Mouse (Mus musculus) c-Kit-positive CD71-positive TER-119-positive erythroid progenitor cells, embryonic 14.5 days (primary cell): ENCODE data around the gene Large1.
"Not testable (repeated sequence)": the region's sequence is repeated elsewhere in the genome, so short reads cannot be mapped to it uniquely, and the experiment has no call there.

Source experiments
- DNase-seq: peaks from one replicate; pipeline ENCODE4 v3.0.0-alpha.2; 2013; ENCODE audit warnings: low spot score

The Large1 gene

DNA sequence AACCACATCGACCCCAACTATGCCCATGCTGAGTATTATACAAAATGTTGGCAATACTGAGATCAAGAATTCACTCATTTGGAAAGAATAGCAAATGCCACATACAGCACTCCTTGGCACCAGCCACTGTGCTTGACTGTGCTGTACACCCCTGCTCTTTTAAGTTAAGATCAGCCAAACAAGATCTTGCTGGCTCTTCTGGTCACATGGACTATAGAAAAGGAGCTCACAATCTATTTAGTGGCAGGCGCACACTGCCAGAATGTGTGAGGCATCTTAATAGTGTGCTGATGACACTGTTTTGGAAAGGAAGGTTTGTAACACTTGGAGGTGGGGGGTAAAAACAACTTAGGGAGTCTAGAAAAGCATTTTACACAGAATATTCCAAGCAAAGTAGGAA is 337.0 kb downstream of the Large1 start:
- DNase-seq, result no peak

DNA sequence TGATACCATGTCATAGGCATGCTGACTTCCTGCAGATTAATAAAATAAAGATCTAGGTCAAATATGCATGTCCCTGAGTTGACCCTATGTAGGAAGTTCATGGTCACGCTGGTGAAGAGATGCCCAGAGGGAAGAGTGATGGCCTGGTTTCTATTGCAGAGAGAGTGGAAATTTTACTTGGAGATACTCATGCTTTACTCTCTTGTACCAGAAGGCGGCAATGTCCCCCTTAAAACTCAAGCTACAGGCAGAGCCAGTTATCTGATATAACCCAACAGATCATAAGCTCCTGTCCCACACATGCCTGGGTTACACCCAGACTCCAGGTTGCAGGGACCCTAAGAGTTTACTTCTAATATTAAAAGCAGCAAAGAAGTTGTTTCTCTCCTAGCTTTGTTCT is 345.9 kb downstream of the Large1 start:
- no peak for DNase-seq

DNA sequence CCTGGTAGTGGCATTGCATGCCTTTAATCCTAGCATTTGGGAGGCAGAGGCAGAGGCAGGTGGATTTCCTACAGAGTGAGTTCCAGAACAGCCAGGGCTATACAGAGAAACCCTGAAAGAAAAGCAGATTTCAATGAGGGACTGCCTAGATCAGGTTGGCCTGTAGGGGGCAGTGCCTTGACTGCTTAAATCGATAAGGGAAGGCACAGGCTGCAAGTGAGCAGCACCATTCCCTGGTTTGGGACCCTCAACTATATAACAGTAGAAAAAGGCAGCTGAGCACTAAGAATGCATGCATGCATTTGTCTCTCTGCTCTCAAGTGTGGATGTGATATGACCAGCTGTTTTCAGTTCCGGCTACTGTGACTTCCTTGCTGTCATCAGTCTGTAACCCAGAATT is 349.5 kb downstream of the Large1 start:
- peak; percentile 2 for DNase-seq

DNA sequence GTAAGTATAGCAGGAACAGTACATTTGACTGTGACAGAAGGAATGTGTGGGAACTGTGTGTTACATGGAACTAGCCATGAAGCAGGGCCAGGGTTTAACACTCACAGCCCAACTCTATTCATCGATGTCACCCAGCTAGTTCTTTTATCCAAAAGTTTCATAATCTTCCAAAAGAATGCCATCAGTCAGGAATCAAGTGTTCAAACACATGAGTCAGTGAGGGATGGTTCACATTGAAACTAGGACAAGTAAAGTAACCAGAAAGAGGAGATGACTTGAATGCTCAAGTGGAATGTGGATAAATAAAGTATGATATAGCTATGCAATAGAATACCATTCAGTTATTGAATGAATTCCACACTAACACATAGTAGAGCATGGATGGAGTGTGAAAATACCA is 359.5 kb downstream of the Large1 start:
- no peak for DNase-seq

DNA sequence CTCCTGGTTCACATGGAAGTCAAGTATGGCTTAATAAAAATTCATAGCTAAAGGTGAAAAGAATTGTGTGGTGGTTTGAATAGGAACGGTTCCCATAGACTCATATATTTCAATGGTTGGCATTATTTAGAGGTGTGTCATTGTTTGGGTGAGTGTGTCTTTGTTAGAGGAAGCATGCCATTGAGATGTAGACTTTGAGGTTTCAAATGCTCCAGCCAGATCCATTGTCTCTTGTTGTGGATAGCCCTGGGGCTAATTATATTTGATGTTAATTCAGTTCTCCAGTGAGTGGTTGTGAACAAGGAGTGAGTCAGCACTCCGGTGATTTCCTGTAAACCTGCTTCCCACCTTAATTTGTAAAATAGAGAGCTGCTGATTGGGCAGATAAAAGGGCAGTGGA is 362.9 kb downstream of the Large1 start:
- DNase-seq, result no peak

DNA sequence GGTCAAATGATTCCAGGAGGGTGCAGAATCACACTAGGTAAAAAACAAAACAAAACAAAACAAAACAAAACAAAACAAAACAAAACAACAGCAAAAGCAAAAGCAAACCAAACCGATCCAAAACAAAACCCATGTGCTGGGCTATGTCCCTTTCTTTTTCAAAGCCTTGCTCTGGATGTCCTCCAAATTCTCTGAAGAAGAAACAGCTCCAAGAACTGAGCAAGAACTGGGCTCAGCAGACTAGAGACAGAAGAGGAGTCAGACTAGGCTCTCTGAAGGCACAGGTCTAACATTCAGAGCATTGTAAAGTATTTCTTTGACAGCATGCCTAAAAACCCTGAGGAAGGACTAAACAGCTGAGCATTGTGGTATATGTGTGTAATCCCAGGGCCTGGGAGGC is 370.5 kb downstream of the Large1 start:
- DNase-seq, result no peak

DNA sequence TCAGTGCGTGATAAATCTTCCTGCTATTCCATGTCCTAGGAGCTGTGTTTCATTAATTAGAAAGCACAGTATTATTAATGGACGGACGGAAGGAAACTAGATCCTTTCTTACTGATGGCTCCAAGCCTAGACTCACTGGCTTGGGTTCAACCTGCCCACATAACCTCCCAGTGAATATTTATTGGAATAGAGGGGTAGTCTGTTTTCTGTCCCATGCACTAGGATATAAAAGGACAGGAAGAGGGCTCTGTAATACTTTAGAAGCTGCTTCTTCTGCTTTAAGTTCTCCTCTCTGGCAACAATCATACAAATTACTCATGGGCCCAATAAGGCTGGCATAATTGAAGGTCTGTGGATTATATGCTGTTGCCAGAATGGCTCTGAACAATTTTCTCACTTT is 398.3 kb downstream of the Large1 start:
- DNase-seq, result no peak

DNA sequence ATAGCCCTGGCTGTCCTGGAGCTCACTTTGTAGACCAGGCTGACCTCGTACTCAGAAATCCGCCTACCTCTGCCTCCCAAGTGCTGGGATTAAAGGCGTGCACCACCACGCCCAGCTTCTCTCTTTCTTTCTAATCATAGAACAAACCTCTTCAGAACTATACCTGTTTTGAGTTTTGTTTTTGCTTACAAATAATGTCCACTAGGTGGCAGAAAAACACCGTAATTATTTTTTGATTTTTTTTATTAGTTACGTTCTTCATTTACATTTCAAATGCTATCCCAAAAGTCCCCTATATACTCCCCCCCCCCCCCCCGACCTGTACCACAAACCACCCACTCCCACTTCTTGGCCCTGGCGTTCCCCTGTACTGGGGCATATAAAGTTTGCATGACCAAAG is 411.9 kb downstream of the Large1 start:
- not testable (repeated sequence) for DNase-seq

DNA sequence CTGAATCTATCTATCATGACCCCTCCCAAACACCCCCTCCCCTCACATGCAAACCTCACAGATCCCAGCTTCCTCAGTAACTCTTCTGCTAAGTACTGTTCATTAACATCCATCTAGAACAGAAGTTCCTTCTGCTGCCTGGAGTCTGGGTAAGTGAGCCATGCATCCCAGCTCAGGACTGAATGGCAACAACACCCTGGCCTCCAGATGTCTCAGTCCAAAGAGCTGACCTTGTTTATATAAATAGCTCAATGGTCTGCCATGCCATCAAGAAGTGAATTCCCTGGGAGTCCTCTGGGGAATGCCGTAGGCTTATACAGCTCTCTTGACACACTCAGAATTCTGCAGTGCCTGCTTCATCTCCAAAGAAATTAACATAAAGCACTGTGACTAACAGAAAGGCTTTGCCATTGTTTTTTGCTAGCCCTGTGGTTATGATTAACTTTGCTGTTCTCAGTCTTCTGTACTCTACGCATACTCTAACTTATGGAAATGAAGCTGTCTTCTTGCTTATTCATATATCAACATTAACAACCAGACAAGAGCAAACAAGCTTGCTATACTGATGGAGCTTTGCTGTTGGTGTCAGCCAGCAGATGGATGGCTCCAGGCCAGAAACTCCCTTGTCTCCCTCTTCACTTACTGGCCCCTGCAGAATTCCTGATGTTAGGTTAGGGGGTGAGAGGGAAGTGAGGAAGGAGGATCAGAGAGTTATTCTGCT is 434.0 kb downstream of the Large1 start:
- DNase-seq, result no peak

DNA sequence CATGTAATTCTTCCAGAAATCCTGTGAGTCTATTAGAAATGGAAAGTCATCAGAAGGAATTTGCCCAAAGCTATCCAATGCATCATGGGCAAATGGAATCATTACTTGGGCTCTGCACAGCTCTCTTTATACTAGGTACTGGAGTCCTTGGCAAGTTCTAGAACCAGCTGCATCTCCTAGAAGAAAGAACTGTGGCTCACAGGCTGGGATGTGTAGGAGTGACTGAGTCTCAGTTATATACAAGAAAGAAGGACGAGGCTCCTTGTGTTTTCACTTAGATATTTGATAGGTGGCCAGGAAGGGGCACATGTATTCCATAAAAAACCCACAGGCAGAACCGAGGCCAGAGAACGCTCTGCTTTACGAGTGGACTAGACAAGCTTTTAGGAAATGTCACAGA is 447.8 kb downstream of the Large1 start:
- no peak for DNase-seq

DNA sequence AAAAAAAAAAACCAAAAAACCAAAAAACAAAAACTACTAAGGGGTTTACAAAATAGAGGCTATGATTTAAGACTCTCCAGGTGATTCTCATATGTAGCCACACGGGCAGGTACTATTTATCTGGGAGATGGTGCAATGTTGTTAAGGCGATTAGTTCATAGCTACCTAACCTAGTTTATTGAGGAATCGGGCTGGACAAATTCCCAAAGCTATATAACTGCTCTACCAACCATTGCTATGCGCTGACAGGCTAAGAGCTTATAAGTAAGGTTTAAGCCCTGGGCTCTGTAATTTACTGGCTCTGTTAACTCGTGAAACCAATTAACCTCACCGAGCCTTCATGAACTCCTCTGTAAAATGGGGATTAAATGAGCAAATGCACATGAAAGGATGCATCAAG is 451.7 kb downstream of the Large1 start:
- DNase-seq, result no peak

DNA sequence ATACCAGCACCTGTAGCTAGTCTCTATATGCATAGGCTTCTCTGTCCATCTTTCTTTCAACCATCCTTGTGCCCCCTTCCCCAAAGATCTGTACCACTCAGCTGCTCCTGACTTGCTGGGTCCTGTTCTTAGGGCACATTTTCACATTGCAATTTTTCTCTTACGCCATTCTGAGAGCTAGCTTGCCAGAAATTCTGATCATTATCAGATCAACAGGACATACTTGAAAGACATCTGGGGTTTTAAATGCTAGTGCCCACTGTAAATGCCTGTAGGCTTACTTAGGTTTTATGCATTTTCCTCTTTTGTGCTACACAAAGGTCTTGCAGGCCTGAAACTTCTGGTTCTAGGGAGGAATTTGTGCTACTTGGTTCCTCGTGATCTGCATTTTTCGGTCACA is 454.0 kb downstream of the Large1 start:
- DNase-seq, result no peak

DNA sequence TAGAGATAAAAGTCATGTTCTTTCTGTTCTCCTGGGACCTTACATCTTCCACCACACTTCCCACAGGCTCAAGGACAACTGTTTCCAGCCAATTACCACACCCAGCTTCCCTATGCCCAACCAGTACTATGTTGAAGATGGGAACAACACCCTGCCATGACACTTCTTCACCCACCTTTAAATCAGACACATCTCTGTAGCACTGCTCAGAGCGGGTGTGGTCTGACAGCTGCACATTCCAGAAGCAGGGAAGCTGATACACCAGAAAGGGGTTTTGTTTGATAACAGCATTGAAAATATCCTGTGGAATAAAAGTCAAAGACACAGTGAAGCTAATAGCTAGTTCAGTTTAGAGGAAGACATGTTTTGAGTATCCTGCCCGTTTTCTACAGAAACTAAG is 470.3 kb downstream of the Large1 start:
- DNase-seq, result no peak

DNA sequence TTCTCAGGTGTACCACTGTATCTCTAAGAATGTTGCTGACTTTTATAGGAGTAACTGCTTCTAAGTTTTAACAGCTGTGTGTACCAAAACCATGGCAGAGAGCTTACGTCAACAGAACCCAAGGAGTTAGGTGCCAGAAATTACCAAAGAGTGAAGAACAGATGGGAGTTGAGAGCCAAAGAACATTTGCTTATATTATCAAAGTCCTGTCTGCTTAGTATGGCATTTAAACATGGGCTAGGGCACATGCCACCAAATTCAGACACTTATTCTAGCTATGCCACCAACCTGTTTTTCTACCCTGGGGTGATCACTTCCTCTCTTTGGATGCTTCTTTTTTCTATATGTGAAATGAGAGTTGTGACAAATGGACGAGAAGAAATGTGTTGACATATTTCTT is 479.9 kb downstream of the Large1 start:
- no peak for DNase-seq

DNA sequence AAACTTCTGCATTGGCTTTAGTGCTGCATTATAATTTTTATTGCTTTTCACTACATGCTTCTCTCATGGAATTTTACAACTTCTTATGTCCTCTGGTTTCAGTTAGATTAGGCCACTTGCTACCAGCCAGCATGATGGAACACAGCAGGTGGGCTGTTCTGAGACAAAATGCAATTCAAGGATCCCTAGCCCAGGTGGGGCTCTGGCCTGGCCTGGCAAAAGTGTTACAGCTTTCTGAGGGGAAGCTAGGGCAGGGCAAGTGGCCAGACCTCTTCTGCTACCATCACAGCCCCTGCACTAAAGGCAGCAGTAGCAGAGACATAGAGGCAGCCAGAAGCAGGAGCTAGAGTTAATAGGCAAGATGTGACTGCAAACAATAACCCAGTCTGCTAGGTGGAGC is 506.5 kb downstream of the Large1 start:
- DNase-seq, result no peak

DNA sequence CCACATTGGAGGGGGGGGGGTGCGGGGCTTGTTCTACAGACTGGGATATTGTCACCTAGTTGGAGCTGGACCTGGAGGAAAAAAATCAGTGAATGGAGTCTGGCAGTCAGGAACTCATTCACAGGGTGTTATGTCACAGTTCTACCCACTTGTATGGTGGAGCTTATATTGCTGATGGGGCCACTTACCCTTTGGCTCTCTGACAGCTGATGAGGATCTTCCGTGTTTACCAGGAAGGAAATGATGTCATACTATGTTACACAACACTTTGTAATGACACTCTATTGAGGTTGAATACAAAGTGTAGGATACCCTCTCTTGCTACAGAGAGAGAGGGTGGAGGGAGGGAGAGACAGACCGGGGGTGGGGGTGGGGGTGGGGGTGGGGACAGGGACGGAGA is 517.5 kb downstream of the Large1 start:
- DNase-seq, result no peak

DNA sequence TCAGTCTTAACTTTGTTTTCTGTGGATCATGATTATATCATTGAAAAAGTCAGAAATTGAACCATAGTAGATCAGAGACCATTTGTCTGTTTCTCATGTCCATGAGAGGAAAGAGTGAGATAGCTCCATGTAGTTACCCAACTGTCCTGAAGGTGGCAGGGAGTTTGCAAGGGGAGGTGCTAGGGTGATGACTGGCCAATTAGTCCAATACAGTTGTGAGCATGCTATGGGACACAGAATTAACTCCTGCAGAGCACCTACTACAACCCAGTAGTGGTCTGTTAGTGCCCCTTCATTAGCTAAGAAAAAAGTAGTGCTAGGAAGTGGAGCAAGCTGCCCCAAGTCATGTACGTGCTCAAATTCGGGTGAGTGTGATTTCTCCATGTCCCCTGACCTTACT is 520.2 kb downstream of the Large1 start:
- DNase-seq, result no peak

DNA sequence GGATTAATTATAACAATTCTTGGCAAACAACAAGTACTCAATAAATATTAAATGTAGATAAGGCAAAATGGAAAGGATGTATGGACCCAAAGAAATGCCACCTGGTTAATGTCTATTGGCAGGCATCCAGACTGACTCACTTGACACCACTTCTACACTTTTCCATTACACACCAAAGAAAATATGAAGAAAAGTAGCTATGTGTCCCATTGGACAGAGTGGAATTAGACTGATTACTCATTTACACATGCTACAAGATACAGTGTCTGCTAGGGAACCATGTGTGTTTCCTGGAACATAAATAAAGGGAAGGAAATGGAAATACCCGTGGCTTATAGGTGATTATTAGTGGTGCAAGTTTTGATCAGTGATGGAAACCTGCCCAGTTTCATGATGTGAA is 521.0 kb downstream of the Large1 start:
- DNase-seq, result no peak

DNA sequence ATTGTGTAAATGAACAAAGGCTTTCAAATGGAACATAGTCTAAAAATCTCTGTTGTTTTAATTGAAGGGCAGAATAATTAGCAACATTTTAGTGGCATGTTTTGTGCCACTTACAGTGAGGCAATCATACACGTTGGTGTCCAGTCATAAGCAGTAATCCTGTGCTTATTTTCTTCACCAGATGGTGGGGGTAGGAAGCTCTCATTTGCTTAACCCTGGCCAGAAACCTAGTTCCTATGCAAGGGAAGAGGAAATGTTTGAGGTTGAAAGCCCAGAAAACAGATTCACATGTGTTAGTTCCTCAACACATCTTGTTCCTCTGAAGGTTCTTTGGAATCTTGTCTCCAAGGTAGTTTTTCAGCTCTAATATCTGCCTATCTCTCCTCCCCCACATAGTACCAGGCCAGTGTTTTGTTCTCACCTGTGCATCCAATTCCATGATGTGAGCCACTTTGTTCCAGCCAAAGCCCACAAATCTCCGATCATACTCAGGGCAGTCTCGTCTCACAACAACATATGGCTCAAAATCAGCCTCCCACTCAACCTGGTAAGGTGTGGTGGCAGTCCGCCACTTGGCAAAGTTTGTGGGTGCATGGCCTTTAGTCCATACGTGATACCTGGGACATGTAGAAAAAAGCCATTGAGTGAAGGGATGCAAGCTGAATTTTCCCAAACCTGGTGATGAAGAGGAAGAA is 535.5 kb downstream of the Large1 start:
- no peak for DNase-seq

DNA sequence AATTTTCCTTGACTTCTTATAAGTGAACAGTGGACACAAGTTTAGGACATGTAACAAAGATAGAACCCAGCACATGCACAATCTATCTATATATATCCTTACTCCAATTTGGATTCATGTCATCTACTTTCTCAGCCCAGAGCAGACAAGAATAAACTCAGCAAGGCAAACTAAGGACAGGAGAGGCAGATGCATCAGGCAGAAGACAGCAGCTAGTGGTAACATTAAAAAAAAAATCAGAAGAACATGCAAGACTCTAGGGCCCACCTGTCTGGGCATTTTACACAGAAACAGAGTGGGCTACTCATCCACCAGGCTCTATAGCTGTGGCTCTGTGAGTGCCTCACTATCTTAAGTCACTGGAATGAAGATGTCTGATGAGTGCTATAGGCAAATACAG is 536.7 kb downstream of the Large1 start:
- DNase-seq, result no peak

DNA sequence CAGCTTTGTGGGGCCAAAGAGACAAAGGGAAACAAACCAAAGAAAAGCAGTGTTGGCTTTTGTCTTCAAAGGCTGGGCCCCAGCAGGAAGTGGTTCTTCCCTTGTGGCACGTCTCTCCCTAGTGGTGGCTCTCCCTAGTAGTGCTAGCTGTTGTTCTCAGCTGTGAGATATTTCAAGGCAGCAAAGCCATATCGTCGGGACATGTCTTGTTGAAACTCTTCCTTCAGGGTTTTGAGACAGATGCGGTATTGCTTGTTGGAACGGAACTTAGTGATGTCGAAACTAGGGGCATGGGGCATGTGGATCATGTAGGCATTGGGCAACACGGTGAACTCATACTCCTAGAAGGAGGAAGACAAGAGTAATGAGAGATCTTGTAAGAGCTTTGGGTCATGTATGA is 537.7 kb downstream of the Large1 start:
- DNase-seq, result no peak

DNA sequence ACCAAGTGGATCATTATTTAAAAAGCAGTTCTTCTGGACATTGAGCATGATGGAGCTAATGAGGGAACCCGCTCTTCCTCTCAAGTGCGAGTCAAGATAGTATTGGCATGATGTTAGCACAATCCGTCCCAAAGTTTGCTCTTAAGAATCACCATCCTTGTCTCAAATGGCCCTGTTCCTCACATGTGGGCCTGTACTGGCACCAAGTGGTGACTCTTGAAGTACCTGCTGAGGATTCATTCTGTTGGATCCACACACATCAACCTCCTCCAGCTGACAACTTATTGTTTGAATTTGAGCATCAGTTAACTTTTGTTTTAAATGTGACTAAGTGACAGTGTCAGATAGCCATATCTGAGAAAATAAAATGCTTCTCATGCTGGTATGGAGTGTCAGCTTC is 540.6 kb downstream of the Large1 start:
- no peak for DNase-seq

DNA sequence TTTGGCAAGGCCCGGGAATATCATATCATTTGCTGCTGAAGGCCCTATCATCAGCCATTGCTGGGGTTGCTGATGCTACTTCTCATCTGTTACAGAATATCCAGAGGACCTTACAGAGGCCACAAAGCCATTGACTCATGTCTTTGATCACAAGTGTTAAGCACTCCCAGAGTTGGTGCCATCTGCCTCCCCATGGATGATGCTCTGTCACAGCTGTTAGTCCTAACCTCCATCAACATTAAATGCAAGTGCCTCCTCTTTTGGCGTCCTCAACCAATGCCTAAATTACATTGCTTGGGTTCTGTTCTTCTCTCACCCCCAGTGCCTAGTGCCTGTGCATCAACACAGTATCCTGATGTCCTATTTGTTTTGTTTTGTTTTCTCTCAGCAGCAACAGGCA is 551.8 kb downstream of the Large1 start:
- no peak for DNase-seq

DNA sequence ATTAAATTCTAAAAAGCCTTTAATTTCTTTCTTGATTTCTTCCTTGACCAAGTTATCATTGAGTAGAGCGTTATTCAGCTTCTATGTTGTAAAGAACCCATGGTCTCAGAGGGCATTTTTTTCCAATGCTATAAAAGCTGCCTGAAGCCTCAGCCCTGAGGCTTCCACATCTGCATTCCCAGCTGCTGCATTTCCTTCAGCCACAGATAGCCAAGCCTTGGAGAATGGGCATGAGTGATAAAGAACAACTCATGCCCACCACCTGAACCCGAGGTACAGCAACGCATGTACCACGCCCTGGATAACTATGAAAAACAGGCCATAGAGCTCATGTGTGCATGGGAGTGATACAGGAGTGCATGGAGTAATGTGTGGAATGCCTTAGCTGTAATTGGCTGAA is 572.7 kb downstream of the Large1 start:
- DNase-seq, result no peak
